Mouse (Mus musculus): ENCODE data around the gene Mdm2. TPM values are rescaled to one million over a fixed set of nuclear protein-coding genes. Genes with fewer than 3 reads are reported as not detected.
"Not testable (repeated sequence)": the region's sequence is repeated elsewhere in the genome, so short reads cannot be mapped to it uniquely, and the experiment has no call there.

Mdm2 gene
- 50.3 and 61.9 TPM in 2 replicates for total RNA-seq (2021)
- long read RNA-seq, transcript Mdm2-201 (12 exons, 3,099 nt): major isoform, 27 of 54 reads
- long read RNA-seq, partial matches to known transcripts: 19 of 54 reads
- long read RNA-seq, other reads (novel, unspliced or antisense): 7 of 54 reads

- DNase-seq: peak; percentile 98
These were observed at the start of gene Mdm2 for GRCm38 (mm10) chr10:117710604-117711141. Mdm2 (minus strand) TSS chr10:117710758.

DNA sequence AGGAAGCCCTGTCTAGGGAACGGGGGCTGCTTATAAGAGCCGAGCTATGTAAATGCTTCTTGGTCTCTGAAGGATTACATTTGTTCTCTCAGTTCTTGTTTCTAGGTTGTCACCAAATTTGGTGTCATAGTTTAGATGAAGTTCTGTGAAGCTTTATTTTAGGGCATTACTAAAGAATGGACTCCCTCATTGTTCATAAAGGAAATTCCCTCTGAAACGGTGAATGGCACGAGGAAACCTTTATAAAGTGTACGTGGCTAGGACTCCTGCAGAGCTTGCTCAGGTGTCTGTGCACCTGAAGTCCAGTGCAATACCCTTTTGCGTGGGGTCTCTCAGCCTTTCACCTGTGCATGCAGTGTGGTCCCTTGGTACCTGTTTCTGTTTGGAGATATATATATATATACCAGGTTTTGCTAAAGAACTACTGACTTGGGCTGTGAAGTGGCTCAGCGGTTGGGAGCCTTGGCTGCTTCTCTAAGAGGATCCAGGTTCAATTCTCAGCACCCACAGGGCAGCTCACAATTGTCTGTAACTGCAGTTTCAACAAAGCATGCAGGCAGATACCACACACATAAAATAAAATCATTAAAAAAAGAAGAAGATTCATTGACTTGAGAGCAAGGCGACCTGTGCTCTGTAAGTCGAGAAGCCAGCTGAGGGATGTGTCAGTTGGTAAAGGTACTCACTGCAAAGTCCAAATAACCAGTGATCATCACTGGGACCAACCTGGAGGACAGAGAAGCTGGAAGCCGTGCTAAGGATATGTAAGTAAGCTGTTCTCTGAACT, 49.5 kb upstream of the Mdm2 start:
- no peak for DNase-seq

DNA sequence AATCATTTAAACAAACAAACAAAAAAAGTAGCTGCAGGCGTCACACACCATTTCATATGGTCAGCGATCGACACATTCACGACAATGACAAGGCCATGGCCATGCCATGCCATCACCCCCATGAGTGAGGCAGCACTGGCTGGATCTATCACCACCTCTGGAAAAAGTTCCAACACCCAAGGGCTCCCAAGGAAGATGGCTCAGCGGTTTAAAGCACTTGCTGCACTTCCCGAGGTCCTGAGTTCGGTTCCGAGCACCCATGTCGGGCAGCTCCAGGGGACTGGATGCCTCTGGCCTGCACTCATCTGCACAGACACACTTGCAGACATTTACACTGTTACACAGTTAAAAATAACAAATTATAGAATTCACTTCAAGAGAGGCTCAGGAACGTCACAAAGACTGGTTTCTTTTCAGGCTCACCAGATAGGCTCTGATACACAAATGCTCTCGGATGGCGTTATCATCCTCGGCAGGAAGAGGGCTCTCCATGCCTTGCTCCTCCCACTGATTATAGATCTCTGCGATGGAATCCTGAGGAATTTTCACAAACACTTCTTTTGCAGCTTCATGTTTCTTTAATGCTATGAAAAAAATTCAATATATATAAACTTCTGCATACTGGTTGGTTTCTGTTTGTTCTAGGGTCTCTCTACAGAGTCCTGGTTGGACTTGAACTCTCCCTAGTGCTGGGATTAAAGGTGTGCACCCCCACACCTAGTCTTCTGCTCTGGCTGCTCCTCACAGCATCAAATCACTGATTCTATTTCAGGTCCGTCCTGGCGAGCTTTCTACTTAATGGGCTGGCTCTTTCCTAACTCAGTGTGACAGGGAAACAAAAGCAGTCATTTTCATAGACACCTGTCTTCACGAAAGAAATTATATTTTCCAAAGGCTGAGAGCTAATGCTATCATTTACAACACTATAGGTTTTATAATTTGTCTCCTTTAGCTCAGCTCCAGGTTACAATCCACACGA, 48.5 kb upstream of the Mdm2 start:
- DNase-seq: no peak

- not testable (repeated sequence) for DNase-seq
These were observed 47.8 kb upstream of the Mdm2 start for GRCm38 (mm10) chr10:117758344-117758743.

DNA sequence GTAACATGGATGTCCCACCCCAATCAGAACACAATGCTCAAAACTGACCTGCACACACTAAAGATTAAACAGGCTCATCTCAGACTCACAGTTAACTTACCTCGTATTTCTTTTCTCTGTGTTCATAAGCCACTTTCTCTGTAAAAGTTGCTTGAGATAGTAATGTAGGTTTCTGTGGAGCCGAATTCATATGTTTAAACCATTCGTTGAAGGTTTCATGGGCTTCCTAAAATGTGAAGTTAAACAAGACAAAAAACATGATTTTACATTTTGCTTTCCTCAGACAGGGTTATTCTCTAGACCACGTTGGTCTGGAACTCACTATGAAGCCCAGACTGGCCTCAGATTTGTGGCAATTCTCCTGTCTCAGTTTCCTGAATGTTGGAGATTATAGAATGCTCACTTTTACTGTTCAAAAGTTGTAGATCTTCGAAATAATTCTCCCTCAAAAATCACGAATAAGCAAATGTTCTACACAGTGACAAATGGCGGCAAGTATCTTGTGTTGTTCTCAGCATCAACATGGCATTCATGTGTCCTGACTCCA, 47.3 kb upstream of the Mdm2 start:
- DNase-seq: no peak

GRCm38 (mm10) chr10:117757259-117757658, 46.7 kb upstream of the Mdm2 start:
- DNase-seq: no peak

GRCm38 (mm10) chr10:117756784-117757183, 46.2 kb upstream of the Mdm2 start:
- DNase-seq: no peak

- no peak for DNase-seq
These were observed 45.4 kb upstream of the Mdm2 start for GRCm38 (mm10) chr10:117755799-117756467.

GRCm38 (mm10) chr10:117755086-117755798, 44.7 kb upstream of the Mdm2 start:
- DNase-seq: no peak

- no peak for DNase-seq
These were observed 44.0 kb upstream of the Mdm2 start for GRCm38 (mm10) chr10:117754609-117754940.

DNA sequence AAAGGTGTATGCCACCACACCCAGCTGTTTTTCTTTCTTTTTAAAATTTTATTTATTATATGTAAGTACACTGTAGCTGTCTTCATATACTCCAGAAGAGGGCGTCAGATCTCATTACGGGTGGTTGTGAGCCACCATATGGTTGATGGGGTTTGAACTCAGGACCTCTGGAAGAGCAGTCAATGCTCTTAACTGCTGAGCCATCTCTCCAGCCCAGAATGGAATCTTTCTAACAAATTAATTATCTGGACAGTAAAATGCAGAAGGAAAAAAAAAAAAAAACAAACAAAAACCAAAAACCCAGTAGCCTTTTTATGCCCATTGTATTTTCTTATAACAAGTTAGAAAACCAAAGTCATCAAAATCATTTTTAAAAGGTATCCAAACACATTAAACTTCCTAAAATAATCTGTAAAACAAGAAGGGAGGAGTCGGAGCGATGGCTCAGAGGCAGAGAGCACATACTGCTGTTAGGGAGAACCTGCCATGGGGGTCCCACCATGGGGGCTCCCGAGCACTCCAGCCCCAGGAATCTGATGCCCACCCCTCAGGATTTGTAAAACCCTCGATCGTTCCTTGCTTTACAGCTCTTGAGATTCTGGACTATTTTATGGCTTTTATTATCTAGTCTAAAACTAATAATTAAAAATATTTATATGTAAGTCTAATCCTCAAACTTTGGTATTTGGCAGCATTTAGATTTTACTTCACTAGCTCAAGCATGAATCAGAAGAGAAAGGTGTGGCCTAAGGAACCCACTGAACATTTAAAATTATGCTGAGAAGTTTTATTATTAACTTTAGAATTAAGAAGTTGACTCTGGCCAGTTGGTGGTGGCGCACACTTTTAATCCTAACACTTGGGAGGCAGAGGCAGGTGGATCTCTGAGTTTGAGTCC, 43.4 kb upstream of the Mdm2 start:
- no peak for DNase-seq

DNA sequence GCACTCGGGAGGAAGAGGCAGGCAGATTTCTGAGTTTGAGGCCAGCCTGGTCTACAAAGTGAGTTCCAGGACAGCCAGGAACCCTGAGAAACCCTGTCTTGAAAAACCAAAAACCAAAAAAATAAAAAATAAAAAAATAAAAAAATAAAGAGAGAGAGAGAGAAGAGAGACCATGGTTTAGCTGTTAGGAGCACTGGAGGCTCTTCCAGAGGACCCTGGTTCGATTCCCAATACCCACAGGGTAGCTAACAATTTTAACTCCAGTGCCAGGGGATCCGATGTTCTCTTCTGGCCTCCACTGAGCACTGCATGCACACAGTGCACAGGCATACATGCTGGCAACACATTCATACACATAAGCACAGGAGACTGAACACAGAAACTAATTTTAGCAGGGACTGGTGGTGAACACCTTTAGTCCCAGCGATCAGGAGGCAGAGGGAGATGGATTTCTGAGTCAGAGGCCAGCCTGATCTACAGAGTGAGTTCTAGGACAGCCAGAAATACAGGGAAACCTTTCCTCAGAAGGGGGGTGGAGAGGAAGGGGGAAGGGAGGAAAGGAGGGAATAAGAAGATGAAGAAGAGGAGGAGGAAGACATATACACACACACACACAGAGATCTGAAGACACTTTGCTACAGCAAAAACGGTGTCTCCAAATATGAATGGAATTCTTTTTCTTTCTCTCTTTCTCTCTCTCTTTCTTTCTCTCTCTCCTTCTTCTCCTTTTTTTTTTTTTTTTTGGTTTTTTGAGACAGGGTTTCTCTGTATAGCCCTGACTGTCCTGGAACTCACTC, 42.5 kb upstream of the Mdm2 start:
- no peak for DNase-seq

GRCm38 (mm10) chr10:117752304-117752821, 41.8 kb upstream of the Mdm2 start:
- DNase-seq: no peak

GRCm38 (mm10) chr10:117751744-117752143, 41.2 kb upstream of the Mdm2 start:
- DNase-seq: no peak

GRCm38 (mm10) chr10:117751282-117751610, 40.7 kb upstream of the Mdm2 start:
- no peak for DNase-seq

GRCm38 (mm10) chr10:117750529-117751281, 40.1 kb upstream of the Mdm2 start:
- DNase-seq: no peak

GRCm38 (mm10) chr10:117749787-117750343, 39.3 kb upstream of the Mdm2 start:
- DNase-seq: no peak
